Mouse (Mus musculus): Measurements from ENCODE around the gene Foxo3. TPM values are rescaled to one million over a fixed set of nuclear protein-coding genes. Genes with fewer than 3 reads are reported as not detected.

Foxo3 gene
- total RNA-seq (2021) = 10 to 100 TPM; 40.0 to 46.8 TPM

GRCm38 (mm10) chr10:42276507-42277345, at the start of gene Foxo3:
TSS of gene Foxo3 (minus strand) at chr10:42276755.
- intact Hi-C loops (cut with DNase I) = loop anchor here (5.0 kb wide), 3 partner anchors 259 to 444 kb away; partner anchors contain the start of gene Armc2
- peak; percentile 83 to 93 for DNase-seq (ENCODE audit: extremely low spot score in 1 of 2, low spot score in 2 of 2)

- intact Hi-C loops (cut with DNase I) = no loop called here
- DNase-seq (ENCODE audit: extremely low spot score in 1 of 2, low spot score in 2 of 2) = no peak
These were observed 48.8 kb upstream of the Foxo3 start for GRCm38 (mm10) chr10:42325305-42325704.

GRCm38 (mm10) chr10:42323978-42324377, 47.4 kb upstream of the Foxo3 start:
- intact Hi-C loops (cut with DNase I) = no loop called here

GRCm38 (mm10) chr10:42313222-42313786, 36.7 kb upstream of the Foxo3 start:
- intact Hi-C loops (cut with DNase I) = no loop called here
- DNase-seq (ENCODE audit: extremely low spot score in 1 of 2, low spot score in 2 of 2) = no peak

More at GRCm38 (mm10) chr10:42323978-42324377, 47.4 kb upstream of the Foxo3 start:
- no peak for DNase-seq (ENCODE audit: extremely low spot score in 1 of 2, low spot score in 2 of 2)

GRCm38 (mm10) chr10:42312557-42312956, 36.0 kb upstream of the Foxo3 start:
- intact Hi-C loops (cut with DNase I) = no loop called here
- DNase-seq (ENCODE audit: extremely low spot score in 1 of 2, low spot score in 2 of 2) = no peak

GRCm38 (mm10) chr10:42308687-42308987, 32.1 kb upstream of the Foxo3 start:
- no peak for DNase-seq (ENCODE audit: extremely low spot score in 1 of 2, low spot score in 2 of 2)
- intact Hi-C loops (cut with DNase I) = loop anchor here (2.0 kb wide), 2 partner anchors 328 to 426 kb away; no protein-coding TSS in a partner anchor

GRCm38 (mm10) chr10:42307980-42308686, 31.6 kb upstream of the Foxo3 start:
- peak; percentile 82 to 85 for DNase-seq (ENCODE audit: extremely low spot score in 1 of 2, low spot score in 2 of 2)
- intact Hi-C loops (cut with DNase I) = loop anchor here (2.0 kb wide), 2 partner anchors 329 to 427 kb away; no protein-coding TSS in a partner anchor

- no peak for DNase-seq (ENCODE audit: extremely low spot score in 1 of 2, low spot score in 2 of 2)
- intact Hi-C loops (cut with DNase I) = no loop called here
These were observed 29.9 kb upstream of the Foxo3 start for GRCm38 (mm10) chr10:42306422-42306821.

GRCm38 (mm10) chr10:42300805-42301204, 24.2 kb upstream of the Foxo3 start:
- DNase-seq (ENCODE audit: extremely low spot score in 1 of 2, low spot score in 2 of 2) = no peak
- intact Hi-C loops (cut with DNase I) = no loop called here

- intact Hi-C loops (cut with DNase I) = loop anchor here (5.0 to 10.0 kb wide), 2 partner anchors 608 to 785 kb away; partner anchors contain the start of gene Cd164
- DNase-seq (ENCODE audit: extremely low spot score in 1 of 2, low spot score in 2 of 2) = no peak
These were observed 23.4 kb upstream of the Foxo3 start for GRCm38 (mm10) chr10:42299967-42300366.

GRCm38 (mm10) chr10:42299426-42299825, 22.9 kb upstream of the Foxo3 start:
- intact Hi-C loops (cut with DNase I) = loop anchor here (5.0 to 10.0 kb wide), 2 partner anchors 607 to 785 kb away; partner anchors contain the start of gene Cd164
- no peak for DNase-seq (ENCODE audit: extremely low spot score in 1 of 2, low spot score in 2 of 2)

GRCm38 (mm10) chr10:42297954-42298353, 21.4 kb upstream of the Foxo3 start:
- intact Hi-C loops (cut with DNase I) = loop anchor here (5.0 to 10.0 kb wide), 2 partner anchors 606 to 783 kb away; partner anchors contain the start of gene Cd164
- DNase-seq (ENCODE audit: extremely low spot score in 1 of 2, low spot score in 2 of 2) = no peak

GRCm38 (mm10) chr10:42297109-42297508, 20.6 kb upstream of the Foxo3 start:
- intact Hi-C loops (cut with DNase I) = loop anchor here (5.0 to 10.0 kb wide), 2 partner anchors 605 to 782 kb away; partner anchors contain the start of gene Cd164
- DNase-seq (ENCODE audit: extremely low spot score in 1 of 2, low spot score in 2 of 2) = no peak

GRCm38 (mm10) chr10:42296559-42296958, 20.0 kb upstream of the Foxo3 start:
- intact Hi-C loops (cut with DNase I) = loop anchor here (5.0 to 10.0 kb wide), 2 partner anchors 604 to 782 kb away; partner anchors contain the start of gene Cd164

GRCm38 (mm10) chr10:42295028-42295427, 18.5 kb upstream of the Foxo3 start:
- DNase-seq (ENCODE audit: extremely low spot score in 1 of 2, low spot score in 2 of 2) = no peak
- intact Hi-C loops (cut with DNase I) = loop anchor here (5.0 to 10.0 kb wide), 2 partner anchors 603 to 780 kb away; partner anchors contain the start of gene Cd164

More at GRCm38 (mm10) chr10:42296559-42296958, 20.0 kb upstream of the Foxo3 start:
- no peak for DNase-seq (ENCODE audit: extremely low spot score in 1 of 2, low spot score in 2 of 2)

- no peak for DNase-seq (ENCODE audit: extremely low spot score in 1 of 2, low spot score in 2 of 2)
- intact Hi-C loops (cut with DNase I) = loop anchor here (5.0 to 10.0 kb wide), 2 partner anchors 462 to 780 kb away; partner anchors contain the start of gene Cd164
These were observed 17.8 kb upstream of the Foxo3 start for GRCm38 (mm10) chr10:42294392-42294791.

- DNase-seq (ENCODE audit: extremely low spot score in 1 of 2, low spot score in 2 of 2) = no peak
- intact Hi-C loops (cut with DNase I) = loop anchor here (5.0 to 10.0 kb wide), 2 partner anchors 462 to 779 kb away; partner anchors contain the start of gene Cd164
These were observed 17.3 kb upstream of the Foxo3 start for GRCm38 (mm10) chr10:42293877-42294276.

- peak in 1 of 2 experiments; percentile 50 for DNase-seq (ENCODE audit: extremely low spot score in 1 of 2, low spot score in 2 of 2)
- intact Hi-C loops (cut with DNase I) = loop anchor here (2.0 to 10.0 kb wide), 3 partner anchors 311 to 777 kb away; partner anchors contain the start of gene Cd164
These were observed 14.8 kb upstream of the Foxo3 start for GRCm38 (mm10) chr10:42291360-42291759.

GRCm38 (mm10) chr10:42287666-42288065, 11.1 kb upstream of the Foxo3 start:
- DNase-seq (ENCODE audit: extremely low spot score in 1 of 2, low spot score in 2 of 2) = no peak
- intact Hi-C loops (cut with DNase I) = no loop called here
